Mouse (Mus musculus): Measurements from ENCODE around the gene Srebf2.

Gene Srebf2

GRCm38 (mm10) chr15:82184183-82184582, 37.2 kb downstream of the Srebf2 start:
- no peak for DNase-seq

GRCm38 (mm10) chr15:82184656-82185055, 37.7 kb downstream of the Srebf2 start:
- no peak for DNase-seq

DNA sequence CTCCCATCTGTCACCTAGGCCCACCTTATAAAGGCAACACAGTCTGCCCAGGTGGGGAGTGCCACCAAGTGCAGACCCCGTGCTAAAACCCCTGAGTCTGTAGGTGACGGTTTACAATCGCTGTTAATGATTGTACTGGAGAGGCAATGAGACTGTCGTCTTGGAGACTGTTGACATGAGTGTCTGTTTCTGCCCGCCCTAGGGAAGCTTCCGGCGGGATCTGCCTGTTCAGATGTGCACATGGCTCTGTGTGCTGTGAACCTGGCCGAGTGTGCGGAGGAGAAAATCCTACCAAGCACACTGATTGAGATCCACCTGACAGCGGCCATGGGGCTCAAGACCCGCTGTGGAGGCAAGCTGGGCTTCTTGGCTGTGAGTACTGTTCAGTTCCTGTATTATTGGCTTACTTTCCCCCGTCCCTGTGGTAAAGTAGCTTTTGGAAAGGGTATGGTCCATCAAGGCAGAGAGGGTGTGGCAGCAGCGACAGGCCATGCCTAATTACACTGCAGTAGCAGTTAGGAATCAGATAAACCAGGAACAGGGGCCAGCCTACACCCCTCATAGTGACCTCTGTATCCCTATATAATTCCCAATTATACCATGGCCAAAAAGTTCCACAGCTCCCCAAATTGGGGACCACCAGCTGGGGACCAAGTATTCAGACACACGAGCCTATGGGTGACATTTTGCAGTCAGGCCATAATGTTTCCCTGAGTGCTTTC, 38.2 kb downstream of the Srebf2 start:
- no peak for DNase-seq

DNA sequence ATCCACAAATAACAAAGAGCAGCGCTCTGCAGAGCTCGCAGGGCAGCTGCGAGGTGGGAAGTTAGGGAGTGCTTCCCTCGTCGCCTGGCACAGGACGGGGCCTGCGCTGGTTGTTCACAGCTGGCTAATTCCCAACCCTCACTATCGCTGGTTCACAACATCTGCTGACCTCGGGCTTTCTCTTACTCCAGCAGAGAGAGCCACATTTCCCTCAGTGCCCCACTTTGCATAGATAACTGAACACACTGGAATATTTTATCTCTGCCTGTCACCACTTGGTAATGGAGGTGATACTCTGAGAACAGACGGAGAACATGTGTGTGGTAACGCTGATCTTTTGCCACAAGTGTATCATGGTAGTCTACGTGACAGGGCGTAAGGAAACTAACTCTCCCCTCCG, 39.1 kb downstream of the Srebf2 start:
- DNase-seq = no peak

GRCm38 (mm10) chr15:82186931-82187330, 40.0 kb downstream of the Srebf2 start:
- peak; percentile 16 for DNase-seq

DNA sequence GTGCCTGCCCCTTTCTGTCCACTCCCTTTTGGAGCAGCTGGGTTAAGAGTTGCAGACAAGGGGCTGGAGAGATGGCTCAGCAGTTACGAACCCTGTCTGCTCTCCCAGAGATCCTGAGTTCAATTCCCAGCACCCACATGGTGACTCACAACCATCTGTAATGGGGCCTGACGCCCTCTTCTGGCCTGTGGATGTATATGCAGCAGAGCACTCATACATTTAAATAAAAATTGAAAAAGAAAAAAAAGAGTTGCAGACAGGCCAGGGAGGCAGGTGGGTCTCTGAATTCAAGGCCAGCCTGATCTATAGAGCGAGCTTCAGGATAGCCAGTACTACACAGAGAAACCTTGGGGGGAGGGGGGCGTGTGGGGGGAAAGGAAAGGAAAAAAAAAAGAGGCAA, 40.4 kb downstream of the Srebf2 start:
- peak; percentile 8 for DNase-seq

- no peak for DNase-seq
Observed at GRCm38 (mm10) chr15:82187924-82188323, 40.9 kb downstream of the Srebf2 start.

- DNase-seq = peak; percentile 83
Observed at GRCm38 (mm10) chr15:82188481-82189240, 41.7 kb downstream of the Srebf2 start.

GRCm38 (mm10) chr15:82192617-82193016, 45.6 kb downstream of the Srebf2 start:
- DNase-seq = no peak

DNA sequence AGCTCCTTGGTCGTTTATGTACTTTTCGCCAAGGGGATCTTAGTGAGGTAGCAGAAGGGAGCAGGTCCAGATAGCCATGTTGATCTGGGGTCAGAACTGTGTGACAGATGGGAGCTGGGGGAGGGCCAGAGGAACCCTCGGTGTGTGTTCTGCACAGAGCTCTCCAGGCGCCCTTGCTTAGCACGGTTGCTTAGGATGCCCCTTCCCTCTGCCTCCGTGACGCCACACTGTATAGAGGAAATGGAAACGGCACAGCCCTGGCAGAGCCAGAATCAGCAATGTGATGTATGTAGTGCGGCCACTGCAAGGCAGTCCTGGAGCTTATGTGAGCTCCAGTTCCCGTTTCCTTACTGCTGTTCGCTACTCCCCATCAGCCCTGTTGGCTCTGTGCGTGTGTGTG, 49.3 kb downstream of the Srebf2 start:
- DNase-seq = no peak

- no peak for DNase-seq
Observed at GRCm38 (mm10) chr15:82197246-82197750, 50.3 kb downstream of the Srebf2 start.

GRCm38 (mm10) chr15:82197937-82198336, 51.0 kb downstream of the Srebf2 start:
- no peak for DNase-seq

DNA sequence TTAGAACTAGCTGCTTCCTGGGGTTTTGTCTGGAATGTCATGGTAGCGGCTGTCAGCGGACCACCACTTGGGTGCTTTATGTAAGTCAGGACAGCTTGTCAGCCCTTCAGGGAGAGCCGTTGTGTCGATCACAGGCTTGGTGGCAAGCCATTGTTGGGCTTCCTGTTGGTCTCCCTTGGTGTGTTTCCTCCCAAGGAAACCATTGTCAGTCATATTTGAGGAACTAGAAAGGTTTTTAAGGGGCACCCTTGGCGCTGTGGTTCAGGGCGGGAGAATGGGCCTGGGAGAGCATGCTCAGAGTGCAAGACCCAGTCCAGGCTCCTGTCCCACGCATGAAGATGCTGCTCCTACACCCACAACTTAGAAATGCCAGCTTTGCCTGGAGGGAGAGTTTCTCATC, 51.4 kb downstream of the Srebf2 start:
- no peak for DNase-seq

DNA sequence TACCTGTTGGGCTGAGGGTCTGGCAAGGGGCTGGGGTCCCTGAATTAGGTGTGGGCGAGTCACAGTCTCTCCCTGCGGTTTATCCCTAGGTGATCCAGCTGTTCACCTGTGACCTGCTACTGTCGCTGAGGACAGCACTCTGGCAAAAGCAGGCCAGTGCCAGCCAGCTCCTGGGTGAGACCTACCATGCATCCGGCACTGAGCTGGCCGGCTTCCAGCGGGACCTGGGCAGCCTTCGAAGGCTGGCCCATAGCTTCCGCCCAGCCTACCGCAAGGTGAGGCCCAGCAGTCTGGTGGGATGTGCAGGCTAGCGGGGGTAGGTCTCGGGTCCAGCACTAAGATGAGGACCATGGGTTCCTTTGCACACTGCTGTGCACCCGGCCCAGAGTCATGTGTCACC, 52.6 kb downstream of the Srebf2 start:
- DNase-seq = no peak

GRCm38 (mm10) chr15:82202086-82202485, 55.1 kb downstream of the Srebf2 start:
- no peak for DNase-seq

DNA sequence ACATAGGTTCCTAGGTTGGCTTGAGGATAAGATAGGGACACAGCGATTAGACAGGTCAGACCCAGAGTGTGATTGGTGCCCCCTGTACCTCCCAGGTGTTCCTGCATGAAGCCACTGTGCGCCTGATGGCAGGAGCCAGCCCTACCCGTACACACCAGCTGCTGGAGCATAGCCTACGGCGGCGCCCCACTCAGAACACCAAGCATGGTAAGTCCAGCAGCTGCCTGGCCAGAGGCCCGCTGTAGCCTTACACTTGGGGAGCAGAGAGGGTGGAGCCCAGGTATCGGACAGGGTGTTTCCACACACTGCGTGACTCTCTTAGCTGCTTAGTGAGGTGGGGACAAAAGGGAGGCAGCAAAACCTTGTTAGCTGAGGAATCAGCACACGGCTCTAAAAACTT, 56.1 kb downstream of the Srebf2 start:
- no peak for DNase-seq

DNA sequence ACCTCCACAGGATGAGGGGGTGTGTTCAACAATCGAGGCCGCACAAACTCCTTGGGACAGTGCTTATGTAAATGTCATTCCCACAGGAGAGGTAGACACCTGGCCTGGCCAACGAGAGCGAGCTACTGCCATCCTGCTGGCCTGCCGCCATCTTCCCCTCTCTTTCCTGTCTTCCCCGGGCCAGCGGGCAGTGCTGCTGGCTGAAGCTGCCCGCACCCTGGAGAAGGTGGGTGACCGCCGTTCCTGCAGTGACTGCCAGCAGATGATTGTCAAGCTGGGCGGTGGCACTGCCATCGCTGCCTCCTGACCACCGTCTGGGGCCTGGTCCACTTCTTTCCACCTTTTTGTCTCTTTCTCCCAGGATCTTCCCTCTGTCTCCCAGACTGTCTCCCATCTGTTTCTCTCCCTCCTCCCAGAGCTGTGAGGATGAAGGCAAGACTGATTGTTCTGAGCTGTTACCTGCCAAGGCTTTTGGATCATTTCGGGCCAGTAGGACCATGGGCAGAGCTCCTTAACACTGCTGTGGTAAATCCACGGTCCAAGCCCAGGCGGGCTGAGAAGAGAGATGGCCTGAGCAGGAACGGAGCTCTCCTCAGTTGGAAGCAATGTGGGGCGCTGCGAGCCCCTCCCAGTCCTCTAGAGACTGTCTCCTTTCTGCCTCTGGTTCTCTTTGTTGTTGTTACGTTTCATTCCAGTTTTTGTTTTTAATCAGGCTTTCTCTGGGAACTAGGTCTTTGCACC, 56.8 kb downstream of the Srebf2 start:
- DNase-seq = no peak

DNA sequence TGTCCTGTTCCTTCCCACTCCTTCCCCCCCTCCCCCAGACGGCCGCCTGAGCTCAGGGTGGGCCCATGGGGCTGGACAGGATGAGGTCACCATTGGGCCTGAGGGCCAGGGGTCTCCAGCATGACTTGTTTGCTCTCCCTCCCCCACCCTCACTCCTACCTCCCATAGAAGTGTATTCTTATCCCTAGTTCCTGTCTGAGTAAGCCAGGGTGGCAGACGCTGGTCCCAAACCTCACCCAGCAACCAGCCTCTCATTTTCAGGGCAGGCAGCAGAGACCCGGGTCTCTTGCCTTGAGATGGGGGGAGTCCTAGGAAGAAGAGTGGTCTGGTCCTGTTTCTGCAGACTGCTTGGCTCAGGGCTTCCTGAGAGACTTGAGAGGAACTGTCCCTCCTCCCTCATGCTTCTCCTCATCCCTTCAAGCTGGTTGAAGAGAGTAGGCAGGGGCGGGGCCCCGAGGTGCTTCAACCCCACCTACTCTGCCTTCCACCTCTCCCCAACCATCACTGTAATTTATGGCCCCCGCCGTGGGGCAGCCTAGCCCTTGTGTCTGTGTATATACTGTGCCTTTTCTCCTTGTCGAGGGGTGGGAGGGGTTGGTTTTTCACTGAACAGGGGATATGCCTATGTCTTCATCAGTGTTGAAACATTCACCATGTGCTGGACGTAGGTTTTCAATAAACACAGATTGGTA, 57.8 kb downstream of the Srebf2 start:
- no peak for DNase-seq

GRCm38 (mm10) chr15:82206365-82207104, 59.6 kb downstream of the Srebf2 start:
- DNase-seq = no peak

GRCm38 (mm10) chr15:82207105-82207459, 60.1 kb downstream of the Srebf2 start:
- DNase-seq = no peak

- no peak for DNase-seq
Observed at GRCm38 (mm10) chr15:82207504-82208219, 60.7 kb downstream of the Srebf2 start.

DNA sequence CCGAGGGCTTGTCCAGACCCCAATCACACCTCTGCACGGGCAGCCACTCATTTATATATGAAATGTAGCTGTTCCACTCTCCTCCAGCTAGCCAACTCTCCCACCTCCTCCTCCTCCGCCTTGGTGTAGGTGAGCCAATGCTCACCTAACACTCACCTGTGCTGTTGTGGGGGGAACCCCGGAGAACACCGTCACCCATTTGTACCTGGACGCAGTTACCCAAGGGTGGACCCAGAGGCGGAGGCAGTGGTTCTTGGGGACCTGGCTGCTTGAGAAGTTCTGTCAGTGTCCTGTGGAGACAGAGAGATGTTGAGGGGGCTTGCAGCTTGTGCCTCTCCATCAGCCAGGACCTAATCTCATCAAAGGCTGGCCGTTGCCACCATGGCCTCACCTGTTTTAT, 61.3 kb downstream of the Srebf2 start:
- DNase-seq = no peak

Data from thymus, postnatal 4 days (tissue).